Mouse (Mus musculus): Measurements from ENCODE around the gene Rmdn2. TPM values are rescaled to one million over a fixed set of nuclear protein-coding genes. Genes with fewer than 3 reads are reported as not detected.
A peak's percentile ranks its signal among the peaks of the same experiment; 100 is the strongest.

Gene Rmdn2
- polyA plus RNA-seq, 1 experiment: 4.7 TPM

GRCm38 (mm10) chr17:79605794-79606193, 5.9 kb upstream of the Rmdn2 start:
- Histone ChIP-seq H3K79me2 (ENCODE audit: control insufficient read depth, insufficient read depth) (no peaks in the 10 kb centered on the region), H3ac (ENCODE audit: control insufficient read depth, insufficient read length, low read depth) (no peak overlapping the region), H3K36me3 (ENCODE audit: control insufficient read depth, insufficient read depth) (no peaks in the 10 kb centered on the region), H3K4me3 (ENCODE audit: insufficient read depth, poor library complexity, severe bottlenecking) (no peak overlapping the region), H3K79me3 (ENCODE audit: low read depth) (no peaks in the 10 kb centered on the region), H3K27me3 (ENCODE audit: control insufficient read depth, insufficient read depth, insufficient read length) (no peaks in the 10 kb centered on the region)
- TF ChIP-seq CEBPB (IDR thresholded peaks at IDR 0.05; ENCODE audit: low read depth): no peak
- no peak for TF ChIP-seq CTCF (IDR thresholded peaks at IDR 0.05; ENCODE audit: control insufficient read depth, insufficient read depth, insufficient read length)
- no peak for TF ChIP-seq USF1 (IDR thresholded peaks at IDR 0.05; ENCODE audit: low read depth)
- no peak for TF ChIP-seq MAX (IDR thresholded peaks at IDR 0.05)
- TF ChIP-seq FOSL1 (IDR thresholded peaks at IDR 0.05; ENCODE audit: insufficient read depth, low read length, poor library complexity, severe bottlenecking): no peak
- TF ChIP-seq MYOG (IDR thresholded peaks at IDR 0.05; ENCODE audit: control insufficient read depth, extremely low read depth, insufficient read length): no peak
- TF ChIP-seq MYOD1 (IDR thresholded peaks at IDR 0.05; ENCODE audit: control insufficient read depth, insufficient read length, low read depth): no peak

DNA sequence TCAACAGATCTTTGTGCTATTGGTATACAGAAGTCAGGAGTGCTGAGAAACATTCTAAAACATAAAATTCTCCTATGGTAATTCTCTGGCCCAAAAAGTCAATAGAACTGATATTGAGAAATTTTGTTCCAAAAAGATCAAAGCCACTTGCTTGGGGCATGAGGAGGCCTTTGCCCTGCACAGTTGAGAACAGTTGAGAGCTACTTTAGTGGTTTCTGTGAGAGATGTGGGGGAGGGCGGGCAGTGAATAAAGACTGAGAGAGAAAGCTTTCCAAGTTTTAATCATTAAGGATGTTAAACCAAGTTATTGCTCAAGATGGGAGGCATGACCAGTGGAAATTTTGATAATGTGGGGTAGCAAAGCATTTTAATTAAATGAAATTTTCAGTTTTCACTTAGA, 2.0 kb upstream of the Rmdn2 start:
- Histone ChIP-seq H3K27me3 (ENCODE audit: control insufficient read depth, insufficient read depth, insufficient read length) (no peaks in the 10 kb centered on the region), H3K4me3 (ENCODE audit: insufficient read depth, poor library complexity, severe bottlenecking) (no peak overlapping the region), H3ac (ENCODE audit: control insufficient read depth, insufficient read length, low read depth) (no peak overlapping the region), H3K36me3 (ENCODE audit: control insufficient read depth, insufficient read depth) (no peaks in the 10 kb centered on the region), H3K79me3 (ENCODE audit: low read depth) (no peaks in the 10 kb centered on the region), H3K79me2 (ENCODE audit: control insufficient read depth, insufficient read depth) (peaks cover 7% of the 10 kb centered on the region)
- TF ChIP-seq CEBPB (IDR thresholded peaks at IDR 0.05; ENCODE audit: low read depth) (no peak), USF1 (IDR thresholded peaks at IDR 0.05; ENCODE audit: low read depth) (no peak), MAX (IDR thresholded peaks at IDR 0.05) (no peak), MYOD1 (IDR thresholded peaks at IDR 0.05; ENCODE audit: control insufficient read depth, insufficient read length, low read depth) (no peak)

- Histone ChIP-seq H3K79me2 (ENCODE audit: control insufficient read depth, insufficient read depth) (peaks cover 11% of the 10 kb centered on the region), H3ac (ENCODE audit: control insufficient read depth, insufficient read length, low read depth) (no peak overlapping the region), H3K79me3 (ENCODE audit: low read depth) (no peaks in the 10 kb centered on the region), H3K36me3 (ENCODE audit: control insufficient read depth, insufficient read depth) (no peaks in the 10 kb centered on the region), H3K27me3 (ENCODE audit: control insufficient read depth, insufficient read depth, insufficient read length) (no peaks in the 10 kb centered on the region), H3K4me3 (ENCODE audit: insufficient read depth, poor library complexity, severe bottlenecking) (no peak overlapping the region)
- no peak for TF ChIP-seq FOSL1 (IDR thresholded peaks at IDR 0.05; ENCODE audit: insufficient read depth, low read length, poor library complexity, severe bottlenecking)
- no peak for TF ChIP-seq MYOD1 (IDR thresholded peaks at IDR 0.05; ENCODE audit: control insufficient read depth, insufficient read length, low read depth)
- no peak for TF ChIP-seq CEBPB (IDR thresholded peaks at IDR 0.05; ENCODE audit: low read depth)
- no peak for TF ChIP-seq MAX (IDR thresholded peaks at IDR 0.05)
- no peak for TF ChIP-seq CTCF (IDR thresholded peaks at IDR 0.05; ENCODE audit: control insufficient read depth, insufficient read depth, insufficient read length)
- TF ChIP-seq MYOG (IDR thresholded peaks at IDR 0.05; ENCODE audit: control insufficient read depth, extremely low read depth, insufficient read length): no peak
- no peak for TF ChIP-seq USF1 (IDR thresholded peaks at IDR 0.05; ENCODE audit: low read depth)
Observed at GRCm38 (mm10) chr17:79610163-79610755, 1.4 kb upstream of the Rmdn2 start.

DNA sequence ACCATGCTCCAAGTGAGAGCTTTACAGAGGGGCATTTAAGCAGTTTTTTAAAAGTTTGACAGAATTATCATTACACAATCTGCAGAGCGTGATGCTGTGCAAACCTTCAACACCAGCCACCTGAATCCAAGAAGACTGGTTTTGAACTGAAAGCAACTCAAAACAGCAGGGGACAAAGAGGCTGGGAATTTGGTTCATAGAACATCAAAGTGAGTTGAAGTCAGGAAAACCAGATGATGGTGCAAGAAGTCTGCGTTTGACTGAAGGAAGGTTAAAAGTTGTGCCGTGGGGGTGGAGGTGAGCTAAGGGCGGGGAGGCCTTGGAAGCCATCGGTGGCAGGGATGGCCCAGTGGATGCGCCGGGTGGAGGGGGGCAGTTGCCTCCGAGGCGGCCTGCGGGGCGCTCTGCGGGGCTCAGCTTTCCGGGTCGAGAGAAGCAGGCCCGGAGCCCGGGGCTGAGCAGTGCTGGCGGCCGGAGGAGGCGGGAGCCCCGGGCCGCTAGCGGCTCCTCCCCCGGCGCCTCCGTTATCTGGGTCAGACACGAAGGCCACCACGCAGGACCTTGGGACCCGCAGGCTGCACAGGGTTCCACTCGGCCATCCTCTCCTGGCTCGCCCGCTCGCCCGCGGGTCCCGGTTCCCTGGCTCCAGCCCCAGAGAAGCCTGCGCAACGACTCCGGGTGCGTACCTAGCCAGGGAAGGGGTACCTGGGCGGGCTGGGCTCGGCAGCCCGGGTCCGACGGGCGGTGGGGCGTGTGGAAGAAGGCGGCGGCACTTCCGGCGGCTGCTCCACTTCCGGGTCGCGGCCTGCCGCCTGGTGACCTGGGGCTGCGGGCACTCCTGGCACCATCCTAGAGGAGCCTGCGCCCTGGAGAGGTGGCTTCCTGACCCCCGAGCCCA, 3.3 kb downstream of the Rmdn2 start:
- TF ChIP-seq CEBPB (IDR thresholded peaks at IDR 0.05; ENCODE audit: low read depth) (no peak), MYOG (IDR thresholded peaks at IDR 0.05; ENCODE audit: control insufficient read depth, extremely low read depth, insufficient read length) (no peak), MYOD1 (IDR thresholded peaks at IDR 0.05; ENCODE audit: control insufficient read depth, insufficient read length, low read depth) (no peak), CTCF (IDR thresholded peaks at IDR 0.05; ENCODE audit: control insufficient read depth, insufficient read depth, insufficient read length) (no peak), MAX (IDR thresholded peaks at IDR 0.05) (no peak), USF1 (IDR thresholded peaks at IDR 0.05; ENCODE audit: low read depth) (no peak), FOSL1 (IDR thresholded peaks at IDR 0.05; ENCODE audit: insufficient read depth, low read length, poor library complexity, severe bottlenecking) (no peak)
- Histone ChIP-seq H3K27me3 (ENCODE audit: control insufficient read depth, insufficient read depth, insufficient read length) (no peaks in the 10 kb centered on the region), H3ac (ENCODE audit: control insufficient read depth, insufficient read length, low read depth) (peak overlapping the region; percentile 96), H3K79me2 (ENCODE audit: control insufficient read depth, insufficient read depth) (peaks cover 11% of the 10 kb centered on the region), H3K36me3 (ENCODE audit: control insufficient read depth, insufficient read depth) (no peaks in the 10 kb centered on the region), H3K79me3 (ENCODE audit: low read depth) (no peaks in the 10 kb centered on the region), H3K4me3 (ENCODE audit: insufficient read depth, poor library complexity, severe bottlenecking) (peak overlapping the region; percentile 56)

DNA sequence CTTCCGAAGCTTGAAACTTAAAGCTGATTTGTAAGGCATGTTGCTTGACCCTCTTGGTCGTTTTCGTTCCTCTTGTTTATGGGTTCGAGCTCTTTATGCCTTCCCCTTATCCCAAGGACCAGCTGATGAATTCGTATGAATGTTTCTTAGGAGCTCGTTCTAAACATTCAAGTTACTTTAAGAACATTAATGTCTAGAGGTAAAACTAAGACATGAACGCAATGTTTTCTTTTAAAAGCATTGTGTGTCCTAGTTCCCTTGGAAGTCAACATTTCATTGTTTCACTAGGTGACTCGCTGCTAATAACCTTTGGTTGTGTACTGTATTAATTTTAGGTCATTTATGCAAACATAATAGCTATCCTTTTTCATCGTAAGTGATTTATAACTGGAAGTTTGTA, 4.2 kb downstream of the Rmdn2 start:
- TF ChIP-seq USF1 (IDR thresholded peaks at IDR 0.05; ENCODE audit: low read depth): no peak
- TF ChIP-seq CTCF (IDR thresholded peaks at IDR 0.05; ENCODE audit: control insufficient read depth, insufficient read depth, insufficient read length): no peak
- no peak for TF ChIP-seq MAX (IDR thresholded peaks at IDR 0.05)
- no peak for TF ChIP-seq CEBPB (IDR thresholded peaks at IDR 0.05; ENCODE audit: low read depth)
- TF ChIP-seq FOSL1 (IDR thresholded peaks at IDR 0.05; ENCODE audit: insufficient read depth, low read length, poor library complexity, severe bottlenecking): no peak
- TF ChIP-seq MYOD1 (IDR thresholded peaks at IDR 0.05; ENCODE audit: control insufficient read depth, insufficient read length, low read depth): no peak
- TF ChIP-seq MYOG (IDR thresholded peaks at IDR 0.05; ENCODE audit: control insufficient read depth, extremely low read depth, insufficient read length): no peak
- Histone ChIP-seq H3ac (ENCODE audit: control insufficient read depth, insufficient read length, low read depth) (no peak overlapping the region), H3K27me3 (ENCODE audit: control insufficient read depth, insufficient read depth, insufficient read length) (no peaks in the 10 kb centered on the region), H3K79me2 (ENCODE audit: control insufficient read depth, insufficient read depth) (peaks cover 11% of the 10 kb centered on the region), H3K4me3 (ENCODE audit: insufficient read depth, poor library complexity, severe bottlenecking) (no peak overlapping the region), H3K36me3 (ENCODE audit: control insufficient read depth, insufficient read depth) (no peaks in the 10 kb centered on the region), H3K79me3 (ENCODE audit: low read depth) (no peaks in the 10 kb centered on the region)
